Mouse (Mus musculus) intestine, postnatal 0 days (tissue): ENCODE measurements around the gene Cd82. TPM values are rescaled to one million over a fixed set of nuclear protein-coding genes. Genes with fewer than 3 reads are reported as not detected.

ENCODE experiments used
- ATAC-seq: fragments of 200-750 bp; cut with Nextera tagmentation; 2 replicates; pipeline ENCODE4 v1.8.0; 2017; ENCODE audit warnings: mild to moderate bottlenecking, moderate TSS enrichment, moderate library complexity
- H3K27ac ChIP-seq: fragments of 300-500 bp; sonication (generic); 2 replicates; pipeline ENCODE4 v1.5.1; 2014; ENCODE audit warnings: mild to moderate bottlenecking, low read depth, low read length, moderate library complexity
- H3K27me3 ChIP-seq: fragments of 300-500 bp; sonication (generic); replicated peaks from 2 replicates; pipeline ENCODE4 v1.6.1; 2014; ENCODE audit warnings: low read length, mixed read lengths; ENCODE audit not compliant: control insufficient read depth, insufficient read depth
- H3K36me3 ChIP-seq: fragments of 300-500 bp; sonication (generic); 2 replicates; pipeline ENCODE4 v1.6.1; 2014; ENCODE audit warnings: mild to moderate bottlenecking, moderate library complexity; ENCODE audit not compliant: control insufficient read depth, insufficient read depth
- H3K4me1 ChIP-seq: fragments of 300-500 bp; sonication (generic); replicated peaks from 2 replicates; pipeline ENCODE4 v1.6.1; 2014; ENCODE audit warnings: antibody characterized with exemption, low read length, mixed read lengths; ENCODE audit not compliant: control insufficient read depth, insufficient read depth
- H3K4me2 ChIP-seq: fragments of 300-500 bp; sonication (generic); replicated peaks from 2 replicates; pipeline ENCODE4 v1.6.1; 2014; ENCODE audit warnings: low read depth, mild to moderate bottlenecking, moderate library complexity
- H3K4me3 ChIP-seq: fragments of 300-500 bp; sonication (generic); 2 replicates; pipeline ENCODE4 v1.5.1; 2014; ENCODE audit warnings: low read depth, low read length
- H3K9ac ChIP-seq: fragments of 300-500 bp; sonication (generic); 2 replicates; pipeline ENCODE4 v1.6.1; 2014; ENCODE audit warnings: mild to moderate bottlenecking, low read depth, low read length
- H3K9me3 ChIP-seq: fragments of 300-500 bp; sonication (generic); 2 replicates; pipeline ENCODE4 v1.6.1; 2016; ENCODE audit warnings: mixed run types; ENCODE audit not compliant: control insufficient read depth
- CTCF ChIP-seq: sonication (generic); IDR thresholded peaks from 2 replicates; pipeline ENCODE4 v1.5.1; 2016; ENCODE audit warnings: low read depth, mild to moderate bottlenecking, control low read depth, antibody characterized with exemption, moderate library complexity
- WGBS: fragments of 180-500 bp; shearing (Covaris S2); extraction: QIAGEN DNeasy Blood & Tissue Kit; methylation state at CpG from one replicate; pipeline ENCODE4 v1.1.7; 2014; 5-methylcytosine and 5-hydroxymethylcytosine counted together
- polyA plus RNA-seq: library from polyadenylated mRNA; unstranded; fragments of >200 nt; fragmentation: Nextera tagmentation; extraction: Ambion mirVana; gene quantifications from 2 replicates; pipeline ENCODE4 v1.2.1, GENCODE M21; 2015

Cd82 gene
- polyA plus RNA-seq, 1 experiment from 2014 or later = 184 TPM

DNA sequence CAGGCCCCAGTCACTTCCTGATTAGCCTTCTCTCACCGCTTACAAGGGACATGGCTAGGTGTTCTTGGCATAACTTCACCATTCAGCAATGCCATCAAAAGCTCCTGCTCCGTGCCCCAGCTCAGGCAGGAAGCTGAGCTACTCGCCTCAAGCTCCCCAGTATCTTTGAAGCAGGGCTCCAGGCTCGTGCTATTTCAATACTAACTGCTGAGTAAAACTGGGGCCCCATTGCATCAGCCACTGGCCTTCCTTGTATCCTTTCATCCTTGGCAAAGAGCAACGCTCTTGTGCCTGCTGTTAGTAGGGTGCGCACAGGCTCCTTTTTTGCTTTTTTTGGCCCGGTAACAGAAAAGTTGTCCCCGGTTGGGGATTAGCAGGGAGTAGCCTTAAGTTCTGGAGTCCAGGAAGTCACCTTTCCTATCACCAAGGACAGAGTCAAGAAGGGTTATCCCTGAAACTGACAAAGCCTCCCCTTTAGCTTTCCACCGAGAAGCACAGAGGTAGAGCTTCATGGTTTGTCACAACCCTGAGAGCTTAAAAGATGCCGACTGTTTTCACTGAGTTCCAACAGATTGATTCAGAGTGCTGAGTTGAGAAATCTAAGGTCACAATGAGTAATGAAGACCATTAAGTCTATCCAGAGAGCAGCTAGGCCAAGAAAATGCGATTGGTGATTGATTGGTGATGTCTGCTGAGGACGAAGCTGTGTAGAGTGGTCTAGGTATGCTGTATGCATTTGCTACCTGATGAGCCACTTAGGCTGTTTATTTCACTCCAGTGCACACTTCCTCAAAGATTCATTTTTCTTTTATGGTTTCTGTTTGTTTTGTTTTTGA lies 45.8 kb downstream of the Cd82 start:
- Histone ChIP-seq H3K4me3 (no peak overlapping the region), H3K4me1 (no peaks in the 10 kb centered on the region), H3K9me3 (no peaks in the 10 kb centered on the region), H3K4me2 (no peak overlapping the region), H3K27ac (no peak overlapping the region), H3K9ac (no peak overlapping the region), H3K27me3 (no peaks in the 10 kb centered on the region), H3K36me3 (peaks cover 11% of the 10 kb centered on the region; the same call in 1 of the 2 replicates)
- 76% methylated on average over 12 of the region's 12 CpGs for WGBS
- no peak for TF ChIP-seq CTCF
- no peak for ATAC-seq

DNA sequence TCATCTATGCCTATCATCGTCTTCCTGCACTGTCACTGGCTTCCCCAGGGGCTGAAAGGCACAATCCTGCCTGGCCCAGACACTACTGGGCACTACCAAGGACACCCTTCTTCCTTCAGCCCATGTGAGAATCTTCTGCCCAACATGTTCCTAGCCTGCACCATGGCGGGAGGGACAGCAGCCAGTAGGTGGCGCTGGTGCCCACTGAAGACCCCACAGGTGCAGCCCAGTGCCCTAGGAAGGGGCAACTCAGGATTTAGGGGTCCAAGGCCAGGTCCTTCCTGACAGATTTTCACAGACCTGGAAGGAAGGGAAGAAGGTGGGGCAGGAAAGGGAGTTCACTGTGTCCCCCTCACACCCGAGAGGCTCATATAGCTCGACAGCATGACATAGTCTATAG lies 47.7 kb downstream of the Cd82 start:
- 53% methylated on average over 5 of the region's 5 CpGs for WGBS
- no peak overlapping the region for H3K4me2 ChIP-seq
- peak; percentile 88 for TF ChIP-seq CTCF

DNA sequence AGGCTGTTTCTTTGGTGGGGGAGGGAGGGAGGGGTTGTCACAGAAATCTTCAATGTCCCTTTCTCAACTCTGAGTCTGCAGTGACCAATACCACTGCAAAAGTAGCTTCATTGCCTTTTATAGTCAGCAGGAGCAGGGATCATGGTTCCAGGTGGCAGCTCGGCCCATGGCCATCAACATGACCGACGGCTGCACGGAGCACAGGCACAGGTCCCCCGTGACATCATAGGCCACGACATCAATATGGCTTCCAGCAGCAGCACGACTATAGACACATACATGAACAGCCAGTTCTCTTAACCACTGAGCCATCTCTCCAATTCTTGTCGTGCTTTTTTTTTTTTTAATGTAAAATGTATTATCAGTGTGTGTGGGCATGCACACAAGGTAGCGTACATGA lies 48.8 kb downstream of the Cd82 start:
- no peak overlapping the region for H3K9ac ChIP-seq
- no peaks in the 10 kb centered on the region for H3K27me3 ChIP-seq
- no peaks in the 10 kb centered on the region for H3K36me3 ChIP-seq
- no peaks in the 10 kb centered on the region for H3K4me1 ChIP-seq
- no peaks in the 10 kb centered on the region for H3K9me3 ChIP-seq
- ATAC-seq = no peak
- no peak overlapping the region for H3K27ac ChIP-seq
- WGBS = 80% methylated on average over 9 of the region's 9 CpGs
- no peak overlapping the region for H3K4me2 ChIP-seq
- TF ChIP-seq CTCF = no peak
- no peak overlapping the region for H3K4me3 ChIP-seq

More for the DNA sequence above, 47.7 kb downstream of the Cd82 start:
- no peaks in the 10 kb centered on the region for H3K27me3 ChIP-seq
- no peak overlapping the region for H3K27ac ChIP-seq
- H3K4me1 ChIP-seq = no peaks in the 10 kb centered on the region
- no peak for ATAC-seq
- H3K4me3 ChIP-seq = no peak overlapping the region
- 0 out of 2 replicates have a peak, but pooled peaks cover 1% of the 10 kb centered on the region for H3K36me3 ChIP-seq
- no peak overlapping the region for H3K9ac ChIP-seq
- H3K9me3 ChIP-seq = no peaks in the 10 kb centered on the region

DNA sequence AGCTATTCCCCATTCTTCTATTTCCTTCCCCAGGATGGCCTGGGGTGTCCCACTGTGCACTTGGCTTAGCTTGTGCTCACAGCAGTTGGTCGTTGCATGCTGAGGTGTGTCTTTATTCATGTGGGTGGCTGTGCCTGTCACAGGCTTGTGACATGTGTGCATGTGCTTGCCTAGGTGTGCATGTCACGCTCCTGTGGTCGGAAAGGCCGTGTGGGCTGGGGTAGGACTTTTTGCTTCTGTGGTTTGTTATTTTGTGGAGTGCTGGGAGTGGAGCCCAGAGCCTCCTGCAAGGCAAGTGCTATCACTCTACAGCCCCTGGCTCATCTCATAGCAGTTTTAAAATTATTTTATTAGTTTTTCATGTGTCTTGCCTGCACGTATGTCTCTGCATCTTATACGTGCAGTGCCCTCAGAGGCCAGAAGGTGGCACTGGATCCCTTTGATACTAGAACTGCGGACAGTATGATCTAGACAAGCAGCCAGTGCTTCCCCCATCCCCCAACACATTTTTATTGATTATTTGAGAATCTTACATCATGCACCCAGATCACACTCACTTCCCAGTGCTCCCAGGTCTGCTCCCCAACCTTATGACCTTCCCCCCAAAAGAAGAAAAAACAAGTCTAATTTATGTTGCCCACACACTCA lies 49.4 kb downstream of the Cd82 start:
- no peak for ATAC-seq
- no peaks in the 10 kb centered on the region for H3K27me3 ChIP-seq
- no peak overlapping the region for H3K4me3 ChIP-seq
- H3K27ac ChIP-seq = no peak overlapping the region
- no peaks in the 10 kb centered on the region for H3K4me1 ChIP-seq
- TF ChIP-seq CTCF = peak; percentile 84
- no peaks in the 10 kb centered on the region for H3K9me3 ChIP-seq
- 53% methylated on average over 7 of the region's 7 CpGs for WGBS
- no peaks in the 10 kb centered on the region for H3K36me3 ChIP-seq
- no peak overlapping the region for H3K9ac ChIP-seq
- H3K4me2 ChIP-seq = no peak overlapping the region

DNA sequence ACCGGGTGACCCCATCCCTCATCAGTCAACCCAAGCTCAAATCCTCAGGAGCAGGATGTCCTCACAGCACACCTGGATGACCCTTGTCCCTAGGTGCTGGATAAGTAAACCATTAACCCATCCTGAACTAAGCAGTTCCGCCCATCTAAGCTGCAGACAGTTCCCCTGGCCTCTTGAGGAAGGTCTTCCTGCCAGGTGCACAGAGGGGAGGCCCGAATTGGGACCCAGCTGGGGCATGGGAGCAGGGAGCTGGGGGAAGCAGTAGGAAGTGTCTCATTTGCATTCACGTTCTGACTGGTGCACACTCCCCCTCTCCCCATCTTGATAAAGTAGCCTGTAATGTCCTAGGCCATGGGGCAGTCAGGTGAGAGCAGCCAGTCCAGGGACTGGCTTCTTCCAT lies 50.8 kb downstream of the Cd82 start:
- no peak for TF ChIP-seq CTCF
- Histone ChIP-seq H3K9ac (no peak overlapping the region), H3K9me3 (no peaks in the 10 kb centered on the region), H3K36me3 (no peaks in the 10 kb centered on the region), H3K4me2 (0 out of 2 replicates have a peak overlapping the region, but pooled peaks have one; percentile 27), H3K4me1 (no peaks in the 10 kb centered on the region), H3K27ac (peak overlapping the region; percentile 50; the same call in 1 of the 2 replicates), H3K27me3 (no peaks in the 10 kb centered on the region), H3K4me3 (no peak overlapping the region)
- ATAC-seq = peak; percentile 82
- WGBS = 31% methylated on average over 4 of the region's 4 CpGs

DNA sequence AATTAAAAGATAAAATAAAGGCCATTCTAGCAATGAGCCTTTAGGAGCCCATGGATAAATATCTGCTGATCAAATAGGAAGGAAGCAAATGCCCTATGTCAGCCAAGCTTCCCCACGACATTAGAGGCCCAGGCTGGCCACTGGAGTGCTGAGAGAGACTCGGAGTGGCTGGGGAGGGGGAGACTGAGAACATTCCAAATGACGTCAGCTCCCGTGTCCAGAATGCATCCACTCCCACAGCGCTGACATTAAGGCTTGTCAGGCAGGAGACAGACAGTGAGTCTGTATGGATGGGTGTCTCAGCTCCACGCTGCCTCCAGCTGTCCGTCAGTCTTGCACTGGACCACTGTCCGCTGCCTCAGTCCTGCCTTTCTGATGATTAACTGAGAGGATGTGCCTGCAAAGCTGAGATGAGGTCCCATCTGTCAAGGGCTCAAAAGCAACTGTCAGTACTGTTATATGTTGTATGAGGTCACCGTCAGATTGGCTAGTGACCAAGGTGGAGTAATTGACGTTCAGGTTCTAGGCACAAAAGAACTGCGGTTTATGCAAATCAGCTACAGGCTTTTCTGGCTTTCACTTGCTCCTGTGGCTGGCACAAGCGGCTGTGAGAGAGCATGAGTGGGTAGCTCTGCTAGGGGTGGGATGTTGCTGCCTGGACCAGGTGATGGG lies 51.9 kb downstream of the Cd82 start:
- Histone ChIP-seq H3K27me3 (no peaks in the 10 kb centered on the region), H3K9ac (no peak overlapping the region), H3K36me3 (no peaks in the 10 kb centered on the region), H3K4me2 (no peak overlapping the region), H3K27ac (no peak overlapping the region), H3K9me3 (no peaks in the 10 kb centered on the region), H3K4me3 (no peak overlapping the region), H3K4me1 (no peaks in the 10 kb centered on the region)
- TF ChIP-seq CTCF = no peak
- 54% methylated on average over 12 of the region's 12 CpGs for WGBS
- ATAC-seq = no peak
